Mouse (Mus musculus) liver, postnatal 0 days (tissue): ENCODE measurements around the gene Fzr1. TPM values are rescaled to one million over a fixed set of nuclear protein-coding genes. Genes with fewer than 3 reads are reported as not detected.

Experiments used
- ATAC-seq: fragments of 200-750 bp; cut with Nextera tagmentation; 2 replicates; pipeline ENCODE4 v1.8.0; 2017; ENCODE audit warnings: mild to moderate bottlenecking, moderate library complexity
- DNase-seq: peaks from one replicate; pipeline ENCODE4 v3.0.0-alpha.2; 2016
- H3K27ac ChIP-seq: fragments of 300-500 bp; sonication (generic); 2 replicates; pipeline ENCODE4 v1.5.1; 2014; ENCODE audit warnings: antibody characterized with exemption, moderate library complexity, mild to moderate bottlenecking, low read depth
- H3K27me3 ChIP-seq: fragments of 300-500 bp; sonication (generic); 2 replicates; pipeline ENCODE4 v1.6.1; 2014; ENCODE audit warnings: low read length, control low read depth, mixed read lengths; ENCODE audit not compliant: insufficient read depth
- H3K36me3 ChIP-seq: fragments of 300-500 bp; sonication (generic); replicated peaks from 2 replicates; pipeline ENCODE4 v1.6.1; 2014; ENCODE audit warnings: mild to moderate bottlenecking, control low read depth, low read length, moderate library complexity, mixed read lengths; ENCODE audit not compliant: insufficient read depth
- H3K4me1 ChIP-seq: fragments of 300-500 bp; sonication (generic); 2 replicates; pipeline ENCODE4 v1.6.1; 2014; ENCODE audit warnings: antibody characterized with exemption, mild to moderate bottlenecking, control low read depth; ENCODE audit not compliant: insufficient read depth
- H3K4me2 ChIP-seq: fragments of 300-500 bp; sonication (generic); 2 replicates; pipeline ENCODE4 v1.6.1; 2014; ENCODE audit warnings: low read depth, mild to moderate bottlenecking, low read length, moderate library complexity, mixed read lengths
- H3K4me3 ChIP-seq: fragments of 300-500 bp; sonication (generic); 2 replicates; pipeline ENCODE4 v1.5.1; 2014; ENCODE audit warnings: low read depth, low read length
- H3K9ac ChIP-seq: fragments of 300-500 bp; sonication (generic); replicated peaks from 2 replicates; pipeline ENCODE4 v1.6.1; 2014; ENCODE audit warnings: mild to moderate bottlenecking, moderate library complexity
- H3K9me3 ChIP-seq: fragments of 300-500 bp; sonication (generic); 2 replicates; pipeline ENCODE4 v1.6.1; 2016; ENCODE audit warnings: mild to moderate bottlenecking, control low read depth, low read length, mixed read lengths
- CTCF ChIP-seq: sonication (generic); IDR thresholded peaks from 2 replicates; pipeline ENCODE4 v1.5.1; 2016; ENCODE audit warnings: antibody characterized with exemption, low read depth
- EP300 ChIP-seq: IDR thresholded peaks from 2 replicates; pipeline ENCODE4 v1.6.1; 2016; ENCODE audit warnings: antibody characterized with exemption, low read depth, mild to moderate bottlenecking
- WGBS: fragments of 180-500 bp; shearing (Covaris S2); extraction: QIAGEN DNeasy Blood & Tissue Kit; methylation state at CpG from one replicate; pipeline ENCODE4 v1.1.7; 2014; ENCODE audit not compliant: insufficient replicate concordance; 5-methylcytosine and 5-hydroxymethylcytosine counted together
- polyA plus RNA-seq: library from polyadenylated mRNA; unstranded; fragments of >200 nt; fragmentation: Nextera tagmentation; extraction: Ambion mirVana; gene quantifications from 2 replicates; pipeline ENCODE4 v1.2.1, GENCODE M21; 2015

Gene Fzr1
- polyA plus RNA-seq, 1 experiment from 2014 or later, result 69.7 TPM

DNA sequence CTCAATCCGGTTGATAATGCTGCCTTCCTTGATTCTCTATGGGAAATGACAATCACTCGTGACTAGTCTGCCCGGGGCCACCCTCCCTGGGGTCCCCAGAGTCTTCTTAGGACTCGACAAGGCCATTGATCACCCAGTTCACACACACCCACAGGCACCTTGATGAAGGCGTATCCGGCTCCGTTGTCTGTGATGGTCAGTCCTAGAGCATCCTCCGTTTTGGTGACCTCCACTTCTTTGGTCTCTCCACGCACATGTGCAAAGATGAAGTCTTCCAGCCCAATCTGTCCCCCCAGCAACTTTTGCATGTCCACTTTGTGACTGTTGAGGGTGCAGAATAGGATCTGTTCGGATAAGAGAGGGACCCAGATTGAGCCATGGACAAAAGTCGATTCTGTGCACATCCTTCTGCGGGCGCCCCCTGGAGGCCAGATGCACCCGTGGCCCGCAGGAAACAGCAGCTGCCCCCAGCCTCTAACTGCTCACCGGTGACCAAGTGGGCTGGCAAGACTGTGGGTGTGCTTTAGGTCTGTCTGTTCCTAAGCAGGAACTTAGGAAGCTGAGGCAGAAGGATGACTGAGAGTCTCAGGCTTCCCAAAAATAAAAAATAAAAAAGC lies 36.9 kb downstream of the Fzr1 start:
- no peak overlapping the region for H3K4me3 ChIP-seq
- DNase-seq (peak; percentile 81), ATAC-seq (0 out of 2 replicates have a peak, but pooled peaks have one; percentile 22)
- H3K9me3 ChIP-seq, result no peaks in the 10 kb centered on the region
- TF ChIP-seq EP300, result no peak
- peak; percentile 89 for TF ChIP-seq CTCF
- H3K27ac ChIP-seq, result no peak overlapping the region
- no peaks in the 10 kb centered on the region for H3K36me3 ChIP-seq
- H3K27me3 ChIP-seq, result peaks cover 35% of the 10 kb centered on the region
- H3K4me2 ChIP-seq, result no peak overlapping the region
- H3K9ac ChIP-seq, result no peak overlapping the region
- H3K4me1 ChIP-seq, result peaks cover 7% of the 10 kb centered on the region
- 37% methylated on average over 16 of the region's 16 CpGs for WGBS

DNA sequence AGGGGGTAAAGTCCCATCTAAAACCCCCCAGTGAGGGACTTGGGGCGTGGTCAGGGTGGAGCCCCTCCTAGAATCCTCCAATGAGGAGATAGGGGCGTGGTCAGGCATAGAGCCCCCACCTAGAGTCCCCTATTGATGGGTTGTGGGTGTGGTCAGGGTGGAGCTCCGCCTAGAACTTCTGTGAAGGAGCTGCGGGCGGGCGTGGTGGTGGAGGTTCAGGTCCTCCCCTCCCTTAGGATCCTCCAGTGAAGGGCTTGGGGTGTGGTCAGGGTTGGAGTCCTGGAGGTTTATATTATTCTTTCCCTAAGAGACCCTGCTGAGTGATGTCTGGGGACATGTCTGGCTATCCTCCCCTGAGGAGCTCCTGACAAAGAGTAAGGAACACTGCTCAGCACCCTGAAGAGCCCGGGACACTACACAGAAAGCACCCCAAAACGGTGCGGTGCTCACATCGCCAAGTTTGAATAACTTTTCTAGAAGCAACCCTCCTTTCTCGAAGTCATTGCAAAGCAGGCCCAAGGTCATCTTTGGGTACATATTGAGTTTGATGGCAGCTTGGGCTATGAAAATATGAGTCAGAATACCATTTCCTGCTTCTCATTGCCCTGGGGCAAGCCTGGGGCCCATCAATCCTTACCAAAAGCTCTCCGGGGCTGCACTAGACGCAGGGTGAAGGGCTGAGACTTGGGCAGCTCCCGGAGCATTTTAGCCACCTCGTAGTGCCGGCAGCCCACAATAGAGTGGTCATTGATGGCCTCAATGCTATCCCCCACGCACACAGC lies 37.6 kb downstream of the Fzr1 start:
- Histone ChIP-seq H3K4me1 (peaks cover 5% of the 10 kb centered on the region; the same call in 1 of the 2 replicates), H3K27me3 (peaks cover 35% of the 10 kb centered on the region), H3K4me3 (no peak overlapping the region), H3K36me3 (no peaks in the 10 kb centered on the region), H3K9me3 (no peaks in the 10 kb centered on the region), H3K4me2 (no peak overlapping the region), H3K27ac (no peak overlapping the region), H3K9ac (no peak overlapping the region)
- 48% methylated on average over 17 of the region's 17 CpGs for WGBS
- ATAC-seq (no peak), DNase-seq (no peak)
- TF ChIP-seq EP300 (no peak), CTCF (no peak)

DNA sequence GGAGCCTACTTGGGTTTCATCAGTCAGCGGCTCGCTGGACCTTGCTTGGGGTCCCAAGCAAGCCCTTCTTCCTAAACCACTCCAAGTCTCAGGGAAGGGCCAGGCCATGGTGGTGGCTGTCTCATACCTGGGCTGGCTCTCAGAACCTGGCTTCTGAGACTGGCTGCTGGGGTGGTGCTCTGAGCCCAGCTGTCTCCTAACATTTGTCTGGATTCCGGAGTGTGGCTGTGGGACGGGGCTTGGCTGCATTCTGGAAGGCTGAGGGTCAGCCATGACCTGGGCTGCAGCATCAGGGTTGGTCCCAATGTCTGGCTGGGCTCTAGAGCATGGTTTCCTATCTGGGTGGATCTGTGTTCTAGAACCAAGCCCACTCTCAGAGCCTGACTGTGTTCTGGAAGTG lies 41.8 kb downstream of the Fzr1 start:
- ATAC-seq (no peak), DNase-seq (no peak)
- no peak overlapping the region for H3K9ac ChIP-seq
- TF ChIP-seq EP300, result no peak
- no peak for TF ChIP-seq CTCF
- H3K4me2 ChIP-seq, result no peak overlapping the region
- H3K27me3 ChIP-seq, result 0 out of 2 replicates have a peak, but pooled peaks cover 8% of the 10 kb centered on the region
- H3K9me3 ChIP-seq, result no peaks in the 10 kb centered on the region
- no peak overlapping the region for H3K27ac ChIP-seq
- H3K4me3 ChIP-seq, result no peak overlapping the region
- H3K36me3 ChIP-seq, result no peaks in the 10 kb centered on the region
- H3K4me1 ChIP-seq, result peaks cover 5% of the 10 kb centered on the region; the same call in 1 of the 2 replicates
- 84% methylated on average over 4 of the region's 4 CpGs for WGBS

DNA sequence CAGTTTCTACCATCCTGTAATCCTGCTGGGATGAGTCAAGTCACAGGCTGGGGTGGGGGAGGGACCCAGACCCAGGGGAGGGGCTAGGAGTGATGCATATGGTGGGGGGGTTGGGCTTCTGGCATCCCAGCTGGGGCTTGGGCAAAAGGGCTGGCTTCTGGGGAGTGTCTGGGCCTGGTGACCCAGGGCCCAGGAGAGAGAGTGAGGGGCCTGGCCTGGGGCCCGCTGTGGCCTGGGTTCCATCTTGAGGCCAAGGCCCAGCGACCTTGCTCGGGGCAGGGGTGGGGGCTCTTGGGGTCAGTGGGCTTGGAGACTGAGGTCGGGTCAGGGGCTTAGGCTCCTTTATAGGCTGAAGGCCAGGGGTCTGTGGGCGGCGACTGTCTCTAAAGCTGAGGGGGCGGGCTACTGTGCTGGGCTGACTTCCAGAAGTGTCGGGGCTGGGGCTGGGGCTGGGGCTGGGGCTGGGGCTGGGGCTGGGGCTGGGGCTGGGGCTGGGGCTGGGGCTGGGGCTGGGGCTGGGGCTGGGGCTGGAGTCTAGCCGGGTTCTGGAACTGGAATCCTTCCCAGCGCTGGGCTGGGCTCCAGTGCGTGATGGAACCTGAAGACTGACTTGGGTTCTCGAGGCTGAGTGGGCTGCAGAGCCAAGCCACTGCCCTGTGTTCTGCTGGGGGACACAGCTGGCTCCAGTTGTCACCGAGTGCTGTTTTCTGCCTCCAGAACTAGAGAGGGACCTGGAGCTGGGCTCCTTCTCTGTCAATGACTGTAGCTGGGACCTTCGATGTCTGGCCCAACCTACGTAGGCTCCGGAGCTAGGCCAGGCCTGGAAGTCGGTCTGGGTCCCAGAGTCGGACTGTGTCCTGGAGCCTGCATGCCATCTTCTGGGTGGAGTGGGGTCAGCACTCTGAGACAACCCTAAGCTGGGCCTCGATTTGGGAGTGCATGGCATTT lies 42.6 kb downstream of the Fzr1 start:
- Histone ChIP-seq H3K9ac (no peak overlapping the region), H3K4me1 (peaks cover 4% of the 10 kb centered on the region; the same call in 1 of the 2 replicates), H3K4me3 (no peak overlapping the region), H3K27ac (no peak overlapping the region), H3K9me3 (no peaks in the 10 kb centered on the region), H3K4me2 (no peak overlapping the region), H3K36me3 (no peaks in the 10 kb centered on the region), H3K27me3 (0 out of 2 replicates have a peak, but pooled peaks cover 8% of the 10 kb centered on the region)
- ATAC-seq (no peak), DNase-seq (no peak)
- no peak for TF ChIP-seq EP300
- TF ChIP-seq CTCF, result no peak
- 68% methylated on average over 15 of the region's 19 CpGs for WGBS

DNA sequence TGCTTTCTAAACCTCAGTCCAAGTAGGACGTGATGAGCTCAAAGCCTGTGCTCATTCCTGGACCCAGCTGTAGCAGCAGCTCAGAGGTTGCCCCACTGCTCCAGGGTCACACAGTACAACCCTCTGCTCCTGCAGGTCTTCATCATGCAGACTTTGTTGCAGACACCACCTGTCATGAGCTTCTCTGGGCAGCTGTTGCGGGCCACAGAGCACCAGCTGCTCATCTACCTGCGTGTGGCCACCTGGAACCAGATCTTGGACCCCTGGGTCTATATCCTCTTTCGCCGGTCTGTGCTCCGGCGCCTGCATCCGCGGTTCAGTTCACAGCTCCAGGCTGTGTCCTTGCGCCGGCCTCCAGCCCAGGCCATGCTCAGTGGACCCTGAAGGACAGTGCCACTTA lies 44.0 kb downstream of the Fzr1 start:
- Histone ChIP-seq H3K36me3 (no peaks in the 10 kb centered on the region), H3K9me3 (no peaks in the 10 kb centered on the region), H3K4me1 (peaks cover 4% of the 10 kb centered on the region; the same call in 1 of the 2 replicates), H3K4me3 (no peak overlapping the region), H3K27ac (no peak overlapping the region), H3K4me2 (no peak overlapping the region), H3K9ac (no peak overlapping the region), H3K27me3 (0 out of 2 replicates have a peak, but pooled peaks cover 8% of the 10 kb centered on the region)
- ATAC-seq (no peak), DNase-seq (no peak)
- 81% methylated on average over 11 of the region's 11 CpGs for WGBS
- TF ChIP-seq EP300 (no peak), CTCF (no peak)
